Mouse (Mus musculus): ENCODE data around the gene Relb. TPM values are rescaled to one million over a fixed set of nuclear protein-coding genes. Genes with fewer than 3 reads are reported as not detected.

Gene Relb
- total RNA-seq (2023): 113 to 122 TPM (median 116 TPM) in 4 replicates

GRCm38 (mm10) chr7:19629361-19629734, at the start of gene Relb:
TSS of gene Relb (minus strand) at chr7:19629438.

GRCm38 (mm10) chr7:19677872-19678271, 48.6 kb upstream of the Relb start, which contains the start of gene Apoc2:
TSS of gene Apoc2 (minus strand) at chr7:19677941.

GRCm38 (mm10) chr7:19664955-19665841, 36.0 kb upstream of the Relb start, which contains the start of gene Clptm1:
TSS of gene Clptm1 (minus strand) at chr7:19665033.

GRCm38 (mm10) chr7:19603849-19604605, 25.2 kb downstream of the Relb start, which contains the start of gene Clasrp:
TSS of gene Clasrp (minus strand) at chr7:19604486.

GRCm38 (mm10) chr7:19577141-19577852, 51.9 kb downstream of the Relb start, which contains the start of the genes Zfp296 and Gemin7:
TSS of gene Zfp296 (plus strand) at chr7:19577287.
TSS of gene Gemin7 (minus strand) at chr7:19577595.

GRCm38 (mm10) chr7:19562643-19563410, 66.4 kb downstream of the Relb start, which contains the start of gene Ppp1r37:
TSS of gene Ppp1r37 (minus strand) at chr7:19563076.

Other genes with a start within 250 kb of the Relb start
- 68.9 to 74.8 TPM (median 72.8 TPM) in 4 replicates for gene Ercc2, start 247.4 kb downstream of the Relb start, total RNA-seq (2023)
- 0.60 to 1.2 TPM (median 0.86 TPM) in 4 replicates for gene Klc3, start 225.3 kb downstream of the Relb start, total RNA-seq (2023)
- 0.97 TPM in 1 of 4 replicates, not detected in the others for gene Ckm, start 224.7 kb downstream of the Relb start, total RNA-seq (2023)
- gene Mark4, start 170.6 kb downstream of the Relb start, total RNA-seq (2023): 26.4 to 33.1 TPM (median 28.6 TPM) in 4 replicates
- not detected in 4 replicates for gene Exoc3l2, start 166.1 kb downstream of the Relb start, total RNA-seq (2023)
- gene Bloc1s3, start 121.1 kb downstream of the Relb start, total RNA-seq (2023): 3.1 to 5.3 TPM (median 4.6 TPM) in 4 replicates
- 27.9 to 35.9 TPM (median 30.9 TPM) in 4 replicates for gene Trappc6a, start 121.0 kb downstream of the Relb start, total RNA-seq (2023)
- 0.31 to 0.78 TPM (median 0.53 TPM) in 4 replicates for gene Nkpd1, start 111.6 kb downstream of the Relb start, total RNA-seq (2023)
- 55.1 to 64.0 TPM (median 60.2 TPM) in 4 replicates for gene Ppp1r37, start 66.4 kb downstream of the Relb start, total RNA-seq (2023)
- 9.7 to 13.7 TPM (median 12.6 TPM) in 4 replicates for gene Zfp296, start 52.2 kb downstream of the Relb start, total RNA-seq (2023)
- 72.4 to 80.4 TPM (median 77.1 TPM) in 4 replicates for gene Gemin7, start 51.8 kb downstream of the Relb start, total RNA-seq (2023)
- 94.5 to 107 TPM (median 98.1 TPM) in 4 replicates for gene Clasrp, start 25.0 kb downstream of the Relb start, total RNA-seq (2023)
- 64.7 to 85.0 TPM (median 67.9 TPM) in 4 replicates for gene Clptm1, start 35.6 kb upstream of the Relb start, total RNA-seq (2023)
- gene Apoc2, start 48.5 kb upstream of the Relb start, total RNA-seq (2023): not detected in 4 replicates
- not detected in 4 replicates for gene Gm44805, start 52.0 kb upstream of the Relb start, total RNA-seq (2023)
- gene Apoc4, start 52.0 kb upstream of the Relb start, total RNA-seq (2023): not detected in 4 replicates
- not detected in 4 replicates for gene Apoc1, start 63.2 kb upstream of the Relb start, total RNA-seq (2023)
- 69.0 to 80.2 TPM (median 73.6 TPM) in 4 replicates for gene Apoe, start 69.8 kb upstream of the Relb start, total RNA-seq (2023)
- 52.4 to 61.9 TPM (median 55.5 TPM) in 4 replicates for gene Tomm40, start 86.0 kb upstream of the Relb start, total RNA-seq (2023)
- gene Nectin2, start 121.0 kb upstream of the Relb start, total RNA-seq (2023): not detected in 4 replicates
- not detected in 4 replicates for gene Bcam, start 141.6 kb upstream of the Relb start, total RNA-seq (2023)
- 1.2 to 3.7 TPM (median 2.1 TPM) in 3 of 4 replicates, not detected in the other for gene Cblc, start 167.4 kb upstream of the Relb start, total RNA-seq (2023)
- gene Bcl3, start 193.3 kb upstream of the Relb start, total RNA-seq (2023): 57.3 to 76.7 TPM (median 71.4 TPM) in 4 replicates
- not detected in 4 replicates for gene Gm19345, start 222.6 kb upstream of the Relb start, total RNA-seq (2023)
- gene Ceacam16, start 231.9 kb upstream of the Relb start, total RNA-seq (2023): 13.2 to 20.2 TPM (median 15.3 TPM) in 4 replicates

Measured in B cell, adult 62 days (primary cell).